Mouse (Mus musculus) MN1 (cell line): ENCODE measurements at regions not wholly inside any gene's neighbourhood (a gene's known extent, or its start where the extent isn't known, plus 50 kb on each side); places are given as distances from the start of the nearest gene placed in this dataset.

ENCODE experiments used
- DNase-seq: peaks from one replicate; pipeline ENCODE4 v3.0.0-alpha.2; 2016; ENCODE audit warnings: low spot score

GRCm38 (mm10) chr13:84646899-84647298 is 424.8 kb downstream of the Tmem161b start:
- no peak for DNase-seq

DNA sequence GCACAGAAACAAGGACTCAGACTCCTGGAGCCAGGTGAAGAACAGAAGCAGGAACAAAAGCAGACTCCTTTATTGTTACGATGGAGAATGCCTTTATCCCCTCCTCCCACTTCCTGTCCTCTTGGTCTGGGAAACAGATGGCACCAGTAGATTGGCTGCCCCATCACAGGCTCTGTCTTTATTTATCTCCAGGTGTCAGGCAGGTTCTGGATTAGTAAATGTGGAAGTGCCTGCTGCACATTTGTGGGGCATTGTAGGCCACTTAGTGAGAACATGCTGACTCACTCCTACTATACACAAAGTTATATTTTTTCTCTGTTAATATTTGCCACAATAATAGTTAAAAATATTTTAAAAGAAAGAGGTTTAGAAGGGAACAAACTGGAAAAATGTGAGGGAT is 426.0 kb downstream of the Tmem161b start:
- no peak for DNase-seq

DNA sequence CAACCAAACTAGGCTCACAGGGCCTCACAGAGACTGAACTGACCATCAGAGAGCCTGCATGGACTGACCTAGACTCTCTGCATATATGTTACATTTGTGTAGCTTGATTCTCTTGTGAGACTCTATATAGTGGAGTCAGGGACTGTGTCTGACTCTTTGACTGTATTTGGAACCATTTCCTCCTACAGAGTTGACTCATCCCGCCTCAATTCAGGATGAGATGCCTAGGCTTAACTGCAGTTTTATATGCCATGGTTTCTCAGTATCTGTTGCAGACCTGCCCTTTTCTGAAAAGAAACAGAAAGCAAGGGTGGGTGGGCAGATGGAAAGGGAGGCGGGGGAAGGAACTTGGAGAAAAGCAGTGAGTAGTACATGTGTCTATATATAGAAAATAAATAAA is 441.9 kb downstream of the Tmem161b start:
- DNase-seq, result no peak

DNA sequence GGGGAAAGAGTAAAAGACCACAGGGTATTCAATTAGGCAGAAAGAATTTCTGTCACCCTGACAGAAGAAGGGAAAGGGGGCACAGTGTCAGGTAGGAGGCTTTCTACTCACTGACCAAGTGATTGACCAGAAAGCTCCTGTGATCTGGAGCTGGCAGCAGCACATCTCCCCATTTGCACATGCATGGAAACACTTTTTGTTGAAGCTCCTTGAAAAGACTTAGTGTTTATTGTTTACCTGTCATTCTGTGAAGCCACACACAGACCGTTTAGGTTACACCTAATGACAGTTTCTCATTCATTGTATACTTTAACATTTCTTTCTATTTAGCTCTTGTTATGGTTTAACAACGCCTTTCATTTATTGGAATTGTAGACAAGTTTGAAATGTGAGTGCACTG is 458.9 kb downstream of the Tmem161b start:
- no peak for DNase-seq

GRCm38 (mm10) chr13:84685930-84686329 is 463.8 kb downstream of the Tmem161b start:
- no peak for DNase-seq

- DNase-seq, result no peak
These were observed 471.4 kb downstream of the Tmem161b start for GRCm38 (mm10) chr13:84693462-84693861.

DNA sequence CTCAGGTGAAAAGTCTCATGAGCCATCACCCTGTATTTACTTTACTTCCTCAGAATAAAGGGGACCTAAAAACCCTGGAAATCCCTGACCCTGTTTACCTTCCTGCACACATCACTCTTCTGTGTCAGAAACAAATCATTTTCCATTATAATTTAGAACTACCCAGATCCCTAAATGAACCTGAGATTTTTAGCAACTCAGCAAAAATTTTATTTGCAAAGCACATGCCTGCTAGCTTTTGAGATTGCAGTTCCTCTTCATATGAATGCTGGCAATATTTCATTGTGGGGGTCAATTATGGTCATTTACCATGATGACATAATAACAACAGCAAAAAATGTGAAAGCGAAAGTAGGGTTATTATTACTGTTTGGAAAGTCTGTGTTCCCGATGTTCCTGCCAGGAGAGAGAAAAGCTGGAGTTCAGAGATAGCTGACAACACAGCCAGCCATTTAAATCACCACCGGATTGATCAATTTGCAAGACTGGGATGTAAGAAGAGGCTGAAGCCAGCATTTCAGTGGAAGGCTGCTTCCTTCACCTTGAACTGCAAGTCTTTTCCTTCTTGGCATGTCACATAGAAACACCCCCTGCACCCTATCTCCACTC is 476.5 kb downstream of the Tmem161b start:
- no peak for DNase-seq

GRCm38 (mm10) chr13:84741231-84741630 is 448.0 kb upstream of the Ccnh start:
- no peak for DNase-seq

DNA sequence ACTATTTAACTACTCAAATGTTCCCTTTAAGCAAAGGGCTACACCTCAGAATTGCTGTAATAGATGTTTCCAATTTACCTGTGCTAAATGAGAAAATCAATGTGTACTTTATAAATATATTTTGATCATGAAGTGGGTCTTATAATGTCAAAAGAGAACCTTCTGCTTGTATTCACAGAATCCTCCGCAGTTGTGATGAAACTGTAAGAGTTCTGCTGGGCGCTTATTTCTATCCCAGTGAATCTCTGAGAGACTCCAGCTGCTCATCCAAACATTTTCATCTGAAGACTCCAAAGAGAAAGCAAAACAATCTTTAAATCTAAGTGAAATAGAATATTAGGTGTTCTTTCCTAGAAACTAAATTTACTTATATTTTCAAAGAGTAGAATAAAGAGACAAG is 440.9 kb upstream of the Ccnh start:
- no peak for DNase-seq

GRCm38 (mm10) chr13:84749214-84749613 is 440.0 kb upstream of the Ccnh start:
- DNase-seq, result no peak

DNA sequence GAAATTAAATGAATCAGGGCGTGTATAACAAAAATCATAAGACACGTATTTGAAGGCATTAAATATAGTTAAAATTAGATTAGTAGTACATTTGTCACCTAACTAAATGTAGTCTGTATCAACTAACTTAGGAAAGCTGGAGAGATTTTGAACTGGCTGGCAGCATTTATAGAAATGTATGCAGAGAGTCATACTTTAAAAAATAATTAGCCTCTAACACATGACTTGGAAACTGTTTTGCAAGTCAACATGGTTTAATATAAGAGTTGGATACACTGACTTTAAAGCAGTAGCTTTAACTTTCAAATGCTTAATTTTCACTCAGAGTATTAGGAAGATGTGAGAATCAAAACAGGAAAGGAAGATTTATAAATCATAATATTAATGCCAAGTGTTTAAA is 439.1 kb upstream of the Ccnh start:
- no peak for DNase-seq

DNA sequence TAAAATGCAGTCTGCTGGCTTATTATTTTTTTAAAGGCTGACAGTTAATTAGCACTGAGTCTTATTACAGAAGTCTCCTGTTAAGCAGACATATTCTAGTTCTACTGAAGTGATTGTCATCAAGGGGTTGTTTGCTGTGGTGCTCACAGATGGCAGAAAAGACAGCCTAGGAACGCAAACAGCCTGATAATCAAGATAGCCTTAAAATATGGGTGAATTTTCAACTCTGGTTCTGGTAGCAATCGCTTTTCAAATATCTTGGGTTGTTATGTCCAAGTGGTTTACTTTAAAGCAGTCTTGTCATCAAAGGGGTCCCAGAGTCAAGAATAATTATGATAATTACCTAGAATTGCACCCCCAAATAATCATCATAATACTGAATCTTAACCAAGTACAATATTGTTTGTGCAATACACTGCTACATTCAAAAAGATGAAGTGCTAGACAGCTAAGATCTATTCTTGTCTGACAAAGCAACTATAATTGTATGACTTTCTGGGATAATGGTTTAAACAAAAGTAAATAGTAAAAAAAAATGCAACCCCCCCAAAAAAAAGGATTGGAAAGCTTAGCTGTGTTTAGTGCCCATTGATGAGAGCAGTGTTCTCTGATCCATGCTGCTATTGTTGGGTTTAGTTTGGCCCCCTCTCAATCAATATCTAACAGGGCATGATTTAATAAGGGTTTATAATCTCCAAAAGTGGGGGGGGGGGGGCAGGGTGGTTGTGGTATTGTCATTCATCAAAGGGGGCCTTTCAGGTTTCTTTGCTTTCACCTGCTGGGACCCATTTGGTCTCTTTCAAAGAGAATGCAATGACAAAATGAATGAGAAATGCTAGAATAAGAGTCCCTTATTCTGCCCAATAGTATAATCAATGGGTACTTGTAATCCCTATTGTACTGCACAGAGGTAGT is 437.4 kb upstream of the Ccnh start:
- no peak for DNase-seq

GRCm38 (mm10) chr13:84752491-84752820 is 436.8 kb upstream of the Ccnh start:
- DNase-seq, result no peak

GRCm38 (mm10) chr13:84753751-84754500 is 435.3 kb upstream of the Ccnh start:
- DNase-seq, result no peak

DNA sequence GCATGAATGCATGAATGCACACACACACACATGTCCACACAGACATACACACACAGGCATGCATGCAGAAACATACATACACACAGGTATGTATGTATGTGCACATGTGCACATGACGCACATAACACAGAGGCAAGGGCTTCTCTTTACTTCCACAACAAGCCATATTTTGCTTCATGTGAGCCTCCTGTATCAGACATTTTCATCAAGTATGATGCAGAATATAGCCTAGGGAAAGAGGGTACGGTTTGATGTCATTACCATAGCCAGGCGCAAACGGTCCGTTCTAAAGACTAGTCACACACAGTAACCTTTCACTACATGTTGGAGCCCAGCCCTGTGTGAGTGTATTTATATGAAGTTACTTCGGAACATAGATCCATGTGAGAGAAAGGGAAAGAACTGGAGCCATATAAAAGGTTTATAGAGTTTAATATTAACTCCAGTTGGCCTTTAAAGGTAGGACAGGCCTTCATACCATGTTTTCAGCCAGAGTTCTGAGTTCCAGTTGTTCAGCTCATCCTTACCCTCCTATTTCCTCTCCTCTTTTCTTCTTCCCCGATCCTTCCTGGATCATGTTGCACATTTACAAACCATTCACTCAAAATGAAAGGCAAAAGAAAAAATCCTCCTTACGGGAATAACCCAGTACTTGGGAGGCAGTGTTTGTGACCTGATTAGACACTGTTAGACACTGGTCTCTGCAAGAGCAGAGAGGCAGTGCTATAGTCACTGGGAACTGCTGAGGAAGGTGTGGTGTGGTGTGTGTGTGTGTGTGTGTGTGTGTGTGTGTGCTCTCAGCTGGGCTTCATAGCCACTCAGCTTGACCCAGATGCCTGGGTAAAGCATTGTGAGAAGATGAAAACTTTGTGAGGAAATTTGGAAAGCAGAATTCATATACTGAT is 434.1 kb upstream of the Ccnh start:
- DNase-seq, result no peak

DNA sequence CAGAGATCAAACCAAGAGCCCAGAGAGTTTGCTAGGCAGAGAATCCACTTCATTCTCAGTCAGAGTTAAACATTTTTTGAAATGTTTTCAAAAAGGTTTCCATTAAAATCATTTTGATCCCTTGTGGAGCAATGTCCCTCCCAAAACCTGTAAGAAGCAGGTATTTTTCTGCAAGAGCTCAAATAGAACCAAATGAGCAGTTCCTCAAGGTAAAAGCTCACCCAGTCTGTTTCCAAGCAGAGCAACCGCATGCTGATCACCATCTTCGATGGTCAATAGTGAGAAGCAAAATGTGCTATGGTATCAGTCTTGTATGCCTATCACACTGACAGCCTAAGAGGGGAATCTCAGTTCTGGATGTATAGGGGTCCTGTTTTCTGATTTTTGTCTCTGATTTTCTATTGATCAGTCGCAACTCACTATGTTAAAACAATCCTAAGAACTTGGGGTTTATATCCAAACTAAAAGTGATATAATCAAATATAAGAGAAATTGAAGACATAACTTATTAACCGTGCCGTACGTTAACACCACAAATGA is 432.3 kb upstream of the Ccnh start:
- DNase-seq, result no peak

DNA sequence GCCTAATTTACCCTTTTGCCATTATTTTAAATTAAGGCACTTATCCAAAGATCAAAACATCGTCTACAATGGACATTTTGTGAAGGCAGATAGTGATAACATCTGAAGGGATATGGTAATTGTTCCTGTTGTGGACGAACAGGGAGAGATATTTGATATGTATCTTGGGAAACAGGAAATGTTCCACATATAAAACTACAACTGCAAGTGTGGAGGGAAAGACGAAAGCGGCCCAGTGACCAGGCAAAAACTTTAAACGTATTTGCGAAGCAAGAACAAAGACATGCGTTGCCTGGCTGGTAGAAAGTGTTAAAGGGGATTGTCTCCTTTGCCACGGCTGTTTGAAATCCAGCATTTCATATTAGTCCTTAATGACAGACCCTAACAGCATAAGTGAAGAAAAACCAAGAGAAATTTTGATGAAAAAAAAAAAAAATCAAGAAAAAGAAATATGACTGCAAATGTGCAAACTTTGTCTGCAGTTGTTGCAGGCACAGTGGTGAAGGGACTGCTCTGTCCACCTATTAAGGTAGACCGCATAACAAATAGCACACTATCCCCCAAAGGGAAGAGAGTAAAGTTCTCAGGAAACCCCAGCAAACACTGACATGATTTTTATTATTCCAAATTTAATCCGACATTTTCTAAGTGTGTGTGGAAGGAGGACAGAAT is 431.2 kb upstream of the Ccnh start:
- no peak for DNase-seq

DNA sequence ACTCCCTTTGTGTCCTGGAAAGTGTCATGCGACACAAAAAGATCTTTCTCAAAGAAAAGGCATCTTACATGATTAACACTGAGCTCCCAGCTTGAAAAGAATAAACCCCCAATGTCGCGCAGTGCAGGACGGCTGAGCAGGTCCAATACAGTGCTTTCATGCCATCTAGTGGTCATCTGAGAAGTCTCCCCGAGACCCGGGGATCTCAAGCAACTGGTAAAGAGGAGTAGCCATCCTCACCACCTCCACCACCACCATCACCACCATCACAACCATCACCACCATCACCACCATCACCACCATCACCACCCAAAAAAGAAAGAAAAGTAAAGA is 430.7 kb upstream of the Ccnh start:
- peak; percentile 55 for DNase-seq

DNA sequence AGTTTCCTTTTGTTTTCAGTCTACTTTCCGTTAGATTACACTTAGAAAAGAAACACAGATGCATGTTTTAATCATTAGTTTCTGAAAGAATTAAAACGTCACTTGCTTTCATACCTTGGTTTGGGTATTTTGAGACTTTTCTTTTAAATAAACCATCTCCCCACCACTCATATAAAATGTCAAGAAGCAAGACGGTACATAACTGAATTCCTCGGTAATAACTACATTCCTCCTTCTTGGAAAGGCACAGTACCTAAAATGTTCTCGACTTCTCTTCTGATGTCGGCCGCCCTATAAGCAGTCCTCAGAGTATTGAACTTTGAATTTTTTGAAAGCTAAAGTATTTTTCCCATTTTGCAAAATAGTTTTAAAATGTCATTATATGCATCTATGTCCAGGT is 430.1 kb upstream of the Ccnh start:
- DNase-seq, result no peak

DNA sequence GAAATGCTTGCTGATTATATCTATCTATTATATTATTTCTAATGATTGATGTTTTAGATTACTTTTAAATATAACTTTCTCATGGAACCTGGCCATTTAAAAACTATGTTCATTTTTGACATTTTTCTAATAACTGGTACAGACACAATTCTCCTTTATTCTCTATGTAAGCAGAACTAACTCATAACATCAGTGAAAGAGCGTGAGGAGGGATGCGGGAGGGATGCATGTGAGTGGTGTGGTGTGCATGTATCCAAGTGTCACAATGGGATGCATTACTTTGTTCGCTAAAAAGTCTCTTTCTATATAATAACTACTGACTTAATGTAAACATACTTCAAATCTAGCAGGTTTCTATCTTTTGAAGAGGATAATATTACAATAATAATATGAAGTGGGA is 428.7 kb upstream of the Ccnh start:
- DNase-seq, result no peak

- no peak for DNase-seq
These were observed 428.2 kb upstream of the Ccnh start for GRCm38 (mm10) chr13:84760978-84761377.
